Mouse (Mus musculus) hindlimb bud, embryonic 11.5 days (tissue): ENCODE data around the gene Amigo2.

Experiments
- DNase-seq: peaks from one replicate; pipeline ENCODE4 v3.0.0-alpha.2; 2012; ENCODE audit warnings: low read depth, low spot score; ENCODE audit errors: extremely low spot score

Gene Amigo2

DNA sequence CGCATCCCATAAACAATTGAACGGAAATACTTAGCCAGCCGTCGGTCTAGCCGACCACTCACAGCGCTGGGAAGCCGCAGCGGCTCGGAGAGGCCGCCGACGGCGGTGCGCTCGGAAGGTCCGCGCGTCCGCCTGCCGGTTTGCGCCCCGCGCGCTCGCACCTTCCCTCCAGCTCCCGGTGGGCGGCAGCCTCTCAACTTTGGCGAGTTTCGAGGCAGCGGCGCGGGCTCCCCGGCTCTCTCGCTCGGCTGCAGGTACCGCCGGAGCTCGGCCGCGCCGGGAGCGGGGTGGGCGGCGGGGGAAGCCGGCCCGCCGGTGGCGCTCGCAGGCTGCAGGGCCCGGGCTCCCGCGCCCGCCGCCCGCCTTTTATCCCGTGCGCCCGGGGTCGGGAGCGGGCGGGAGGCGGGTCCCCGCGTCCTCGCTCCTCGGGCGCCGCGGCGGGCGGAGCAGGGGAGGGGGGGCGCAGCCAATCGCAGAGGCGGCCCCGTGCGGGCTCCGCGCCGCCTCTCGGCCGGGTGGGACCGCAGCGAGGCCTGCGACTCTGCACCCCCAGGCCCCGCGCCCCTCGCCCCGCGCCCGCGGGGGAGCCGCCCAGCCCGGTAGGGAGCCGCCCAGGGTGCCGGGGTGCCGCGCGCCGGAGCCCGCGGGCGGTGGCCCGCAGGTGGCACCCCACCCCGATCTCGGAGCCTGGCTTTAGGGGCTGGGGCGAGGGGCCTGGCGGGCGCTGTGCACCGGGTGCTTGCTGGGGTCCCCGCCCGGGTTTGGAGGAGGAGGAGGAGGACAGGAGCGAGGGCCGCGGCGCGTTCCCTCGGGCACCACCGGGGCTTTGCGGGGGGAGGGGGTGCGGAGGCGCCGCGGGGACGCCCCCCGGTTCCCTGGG lies at the start of gene Amigo2, which contains the start of gene Pced1b:
TSS of gene Amigo2 (minus strand) at position 377 of the 880 bp plus-strand sequence.
TSS of gene Pced1b (plus strand) at position 197 of the 880 bp plus-strand sequence.
- no peak for DNase-seq

DNA sequence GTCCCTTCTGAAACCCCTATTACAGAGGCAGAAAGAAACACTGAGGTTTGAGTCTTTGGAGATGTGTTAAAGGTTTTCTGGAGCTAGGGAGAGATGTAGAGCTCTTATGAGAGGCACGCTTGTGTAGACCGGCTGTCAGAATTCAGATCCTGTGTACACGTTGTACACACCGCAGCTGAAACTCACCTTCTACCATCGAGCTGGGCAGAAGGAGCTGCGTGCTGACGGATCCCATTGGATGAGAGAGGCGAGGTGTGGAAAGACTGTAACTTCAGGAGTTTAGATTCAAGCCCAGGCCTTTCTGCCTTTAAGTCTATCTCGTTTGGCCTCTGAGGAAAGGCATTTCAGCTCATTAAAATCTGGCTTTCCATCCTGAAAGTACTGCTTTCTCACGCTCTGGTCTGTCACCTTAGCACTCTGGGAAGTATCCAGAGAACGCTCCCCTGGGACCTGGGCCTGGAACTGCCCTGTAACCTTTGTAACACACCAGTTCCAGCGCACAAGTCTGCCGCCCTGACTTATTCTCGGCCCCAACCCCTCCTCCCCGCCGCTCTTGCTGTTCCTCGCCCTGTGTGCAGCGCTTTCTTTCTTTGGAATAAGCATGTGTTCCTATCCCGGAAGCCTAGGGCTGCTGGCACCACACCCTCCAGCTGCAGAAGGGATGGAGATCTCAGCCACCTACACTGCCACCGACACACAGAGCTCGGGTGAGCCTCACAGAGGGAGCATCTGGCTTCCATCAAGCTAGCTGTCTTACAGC lies 44.4 kb upstream of the Amigo2 start:
- DNase-seq = no peak

DNA sequence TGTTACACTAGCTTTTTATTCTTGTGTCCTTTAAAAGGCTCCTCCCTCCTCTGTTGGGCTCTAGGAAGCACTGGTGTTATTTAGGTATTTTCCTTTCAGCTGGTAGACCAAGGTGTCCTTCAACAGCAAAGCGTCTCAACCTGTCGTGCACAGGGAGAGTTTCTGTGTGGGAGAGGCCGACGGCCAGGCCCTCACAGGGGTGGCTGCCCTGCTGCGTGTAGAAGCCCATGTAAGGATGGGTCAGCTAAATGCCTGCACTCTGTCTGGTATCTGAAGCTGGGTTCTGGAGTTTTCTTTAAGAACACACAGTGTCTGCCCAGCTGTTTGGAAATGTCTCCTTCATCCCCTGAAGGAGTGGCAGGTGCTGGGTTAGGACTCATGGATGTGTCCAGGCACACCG lies 43.3 kb upstream of the Amigo2 start:
- DNase-seq = no peak

DNA sequence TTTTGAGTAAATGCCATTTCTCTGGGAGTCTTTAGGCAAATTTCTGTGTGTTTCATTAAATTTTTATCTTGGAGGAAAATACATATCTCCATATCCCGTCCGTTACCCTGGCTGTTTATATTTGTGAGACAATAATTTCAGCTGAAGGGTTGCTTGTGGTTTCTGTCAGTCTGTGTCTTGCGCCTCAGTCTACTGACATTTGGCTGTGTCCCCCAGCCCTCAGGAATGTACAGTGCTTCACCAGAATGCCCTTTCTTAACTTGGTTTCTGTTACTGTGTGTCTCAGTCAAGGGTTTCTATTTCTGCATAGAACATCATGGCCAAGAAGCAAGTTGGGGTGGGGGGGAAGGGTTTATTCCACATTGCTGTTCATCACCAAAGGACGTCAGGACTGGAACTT lies 42.1 kb upstream of the Amigo2 start:
- no peak for DNase-seq

DNA sequence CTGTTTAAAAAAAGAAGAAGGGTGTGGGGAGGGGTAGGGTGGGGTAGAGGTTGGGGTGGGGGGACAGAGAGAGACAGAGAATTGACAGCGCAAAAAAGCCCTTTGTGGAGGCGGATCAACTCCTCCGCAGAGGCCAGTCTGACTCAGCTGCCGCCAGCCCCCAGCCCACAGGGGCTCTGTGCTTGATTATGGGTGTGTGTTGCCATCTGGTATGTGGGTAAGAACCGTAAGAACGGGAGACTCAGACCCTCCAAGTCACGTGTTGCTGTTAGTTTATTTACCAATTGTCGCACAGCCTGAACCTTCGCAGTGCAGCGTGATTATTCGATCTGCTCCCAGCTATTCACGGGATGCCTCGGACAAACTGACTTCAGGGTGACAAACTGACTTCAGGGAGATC lies 41.6 kb upstream of the Amigo2 start:
- DNase-seq = no peak

DNA sequence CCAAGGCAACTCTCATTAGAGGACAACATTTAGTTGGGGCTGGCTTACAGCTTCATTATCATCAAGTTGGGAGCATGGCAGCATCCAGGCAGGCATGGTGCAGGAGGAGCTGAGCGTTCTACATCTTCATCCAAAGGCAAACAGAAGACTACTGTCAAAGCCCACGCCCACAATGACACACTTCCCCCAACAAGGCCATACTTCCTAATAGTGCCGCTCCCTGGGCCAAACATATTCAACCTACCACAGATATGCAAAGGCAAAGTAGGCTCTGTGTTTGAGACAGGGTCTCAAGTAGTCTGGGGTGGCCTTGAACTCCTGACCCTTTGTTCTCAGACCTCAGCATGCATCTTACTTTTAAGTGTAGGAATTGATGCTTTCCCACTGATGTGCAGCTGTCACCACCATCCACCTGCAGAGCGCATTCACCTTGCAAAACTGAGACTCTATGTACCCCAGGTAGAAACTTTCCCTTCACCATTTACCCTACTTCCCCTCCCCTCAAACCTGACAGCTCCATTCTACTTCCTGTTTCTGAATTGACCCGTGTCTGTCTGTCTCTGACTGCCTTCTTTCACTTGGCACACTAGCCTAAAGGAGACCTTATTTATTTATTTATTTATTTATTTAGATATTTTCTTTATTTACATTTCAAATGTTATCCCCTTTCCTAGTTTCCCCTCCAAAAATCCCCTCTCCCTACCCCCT lies 40.5 kb upstream of the Amigo2 start:
- DNase-seq = no peak

DNA sequence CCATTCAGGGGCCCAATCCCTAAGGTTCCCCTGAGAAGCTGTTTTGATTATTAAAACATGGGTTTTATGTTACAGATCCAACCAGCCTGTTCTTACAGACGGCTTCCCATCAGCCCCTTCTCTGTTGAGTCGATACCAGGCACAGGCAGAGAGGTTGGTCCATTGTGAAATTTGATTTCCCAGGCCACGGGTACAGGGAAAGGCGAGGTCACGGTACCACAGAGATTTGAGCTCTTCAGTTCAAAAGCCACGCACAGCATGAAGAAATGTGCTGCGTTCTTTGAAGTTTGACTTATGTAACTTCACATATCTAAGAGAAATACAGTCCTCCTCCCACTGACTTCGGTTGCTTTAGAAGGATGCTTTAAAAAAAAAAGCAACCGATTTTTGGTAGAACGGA lies 39.6 kb upstream of the Amigo2 start:
- DNase-seq = no peak

DNA sequence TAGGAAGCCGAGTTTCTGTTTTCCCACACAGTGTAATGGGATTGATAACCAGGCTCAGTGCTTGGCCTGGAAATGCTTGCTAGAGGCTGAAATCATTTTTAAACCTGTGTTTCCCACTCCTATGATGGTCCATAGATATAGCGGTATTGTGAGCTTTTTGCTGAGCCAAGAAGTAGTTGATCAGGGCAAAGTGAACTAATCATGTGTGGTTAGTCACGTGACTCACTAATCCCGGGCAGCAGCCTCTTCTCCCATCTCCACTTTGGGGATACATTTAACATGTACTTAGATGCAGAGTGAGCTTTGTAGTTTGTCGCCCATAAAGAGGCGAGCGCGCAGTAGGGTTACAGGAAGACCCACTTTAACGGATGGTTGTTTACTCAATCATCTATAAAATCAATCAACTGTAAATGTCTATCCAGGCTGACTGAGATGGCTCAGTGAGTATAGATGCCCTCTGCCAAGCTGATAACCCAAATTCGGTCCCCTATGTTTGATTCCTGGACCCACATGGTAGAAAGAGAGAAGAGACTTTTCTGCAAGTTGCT lies 38.7 kb upstream of the Amigo2 start:
- DNase-seq = no peak

DNA sequence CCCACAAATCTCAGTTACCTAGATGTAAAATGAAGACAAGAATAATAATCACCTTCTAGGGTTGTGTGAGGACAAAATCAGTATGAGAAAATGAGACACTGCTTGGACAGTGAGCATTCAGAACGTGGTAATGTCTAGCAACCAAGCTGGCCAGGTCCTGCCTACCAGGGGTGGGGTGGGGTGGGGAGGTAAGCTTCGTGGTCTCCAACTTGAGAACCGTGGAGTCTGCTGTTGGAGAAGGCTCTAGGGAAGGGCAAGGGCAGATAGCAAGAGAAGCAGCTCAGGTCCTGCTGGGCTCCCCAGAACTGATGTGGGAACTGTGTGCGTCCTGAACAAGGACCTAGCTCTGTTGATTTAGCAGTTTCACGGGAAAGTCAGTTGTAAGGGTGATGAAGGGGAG lies 37.1 kb upstream of the Amigo2 start:
- no peak for DNase-seq

DNA sequence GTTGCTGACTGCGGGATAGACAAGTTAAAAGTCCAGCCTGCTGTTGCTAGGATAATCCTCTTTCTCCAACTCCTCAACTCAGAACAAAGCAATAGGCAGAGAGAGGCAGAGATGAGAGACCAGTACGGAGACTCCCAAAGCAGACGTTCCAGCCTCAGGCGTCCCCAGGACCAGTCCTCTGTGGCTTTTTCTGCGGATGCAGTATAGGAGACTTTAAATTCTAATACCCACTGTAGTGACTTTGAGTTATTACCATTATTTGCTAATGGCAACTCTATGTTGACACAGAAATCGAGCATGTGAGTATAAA lies 35.4 kb upstream of the Amigo2 start:
- no peak for DNase-seq

DNA sequence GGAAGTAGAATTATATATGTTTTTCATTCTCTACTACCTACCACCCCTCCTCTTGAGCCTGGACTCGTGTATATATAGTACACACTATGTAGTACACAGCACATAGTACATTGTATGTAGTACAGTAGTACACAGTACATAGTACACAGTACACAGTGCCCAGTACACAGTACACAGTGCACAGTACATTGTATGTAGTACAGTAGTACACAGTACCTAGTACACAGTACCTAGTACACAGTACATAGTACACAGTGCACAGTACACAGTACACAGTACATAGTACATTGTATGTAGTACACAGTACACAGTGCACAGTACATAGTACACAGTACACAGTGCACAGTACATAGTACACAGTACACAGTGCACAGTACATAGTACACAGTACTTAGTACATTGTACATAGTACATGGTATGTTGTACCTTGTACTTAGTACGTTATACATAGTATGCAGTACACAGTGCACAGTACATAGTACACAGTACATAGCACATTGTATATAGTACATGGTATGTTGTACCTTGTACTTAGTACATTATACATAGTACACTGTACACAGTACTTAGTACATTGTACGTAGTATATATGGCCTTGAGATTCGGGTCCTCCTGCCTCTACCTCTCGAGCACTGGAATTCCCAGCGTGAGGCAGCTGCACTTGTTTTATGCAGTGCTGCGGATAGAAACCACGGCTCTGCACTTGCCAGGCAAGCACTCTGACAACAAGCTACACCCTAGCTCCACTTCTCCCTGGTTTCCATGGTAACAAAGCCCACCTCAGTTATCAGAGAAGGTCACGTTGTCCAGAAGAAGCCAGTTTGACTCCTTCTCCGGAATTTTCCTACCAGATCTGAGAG lies 34.9 kb upstream of the Amigo2 start:
- no peak for DNase-seq

DNA sequence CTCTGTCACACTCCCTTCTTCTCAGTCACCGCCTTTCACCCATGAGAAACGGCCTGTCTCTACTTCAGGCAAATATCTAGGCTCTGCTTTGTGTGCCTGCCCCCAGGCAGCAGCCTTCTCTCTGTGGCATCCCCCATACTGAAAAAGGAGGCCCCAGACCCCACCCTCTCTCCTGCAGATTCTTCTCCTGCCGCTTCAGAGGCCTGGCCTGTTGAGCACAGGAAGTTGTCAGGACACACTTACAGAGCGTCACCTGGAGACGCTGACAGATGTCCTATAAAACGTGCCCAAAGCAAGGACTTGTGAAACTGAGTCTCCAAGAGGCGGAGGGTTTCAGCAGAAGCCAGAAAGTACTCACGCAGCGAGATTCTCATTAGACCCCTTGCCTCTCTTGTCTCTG lies 33.7 kb upstream of the Amigo2 start:
- DNase-seq = no peak

DNA sequence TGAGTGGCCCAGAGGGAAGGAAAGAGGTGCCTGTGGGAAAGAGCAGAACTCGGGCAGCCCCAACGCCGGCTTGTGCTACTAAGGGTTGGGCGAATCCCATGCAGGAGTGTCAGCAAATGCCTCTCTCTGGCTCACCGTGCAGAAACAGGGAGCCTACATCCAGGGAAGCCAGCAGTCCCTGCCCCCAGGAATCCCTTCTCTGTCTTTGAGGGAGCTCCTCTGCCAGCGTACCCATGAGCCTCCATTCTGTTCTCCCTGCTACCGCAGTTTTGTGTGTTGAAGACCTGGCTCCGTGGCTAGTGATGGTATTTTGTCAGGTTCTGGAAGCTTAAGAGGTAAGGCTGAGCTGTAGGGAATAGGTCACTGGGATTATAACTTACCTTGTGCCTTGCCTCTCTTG lies 33.0 kb upstream of the Amigo2 start:
- no peak for DNase-seq

DNA sequence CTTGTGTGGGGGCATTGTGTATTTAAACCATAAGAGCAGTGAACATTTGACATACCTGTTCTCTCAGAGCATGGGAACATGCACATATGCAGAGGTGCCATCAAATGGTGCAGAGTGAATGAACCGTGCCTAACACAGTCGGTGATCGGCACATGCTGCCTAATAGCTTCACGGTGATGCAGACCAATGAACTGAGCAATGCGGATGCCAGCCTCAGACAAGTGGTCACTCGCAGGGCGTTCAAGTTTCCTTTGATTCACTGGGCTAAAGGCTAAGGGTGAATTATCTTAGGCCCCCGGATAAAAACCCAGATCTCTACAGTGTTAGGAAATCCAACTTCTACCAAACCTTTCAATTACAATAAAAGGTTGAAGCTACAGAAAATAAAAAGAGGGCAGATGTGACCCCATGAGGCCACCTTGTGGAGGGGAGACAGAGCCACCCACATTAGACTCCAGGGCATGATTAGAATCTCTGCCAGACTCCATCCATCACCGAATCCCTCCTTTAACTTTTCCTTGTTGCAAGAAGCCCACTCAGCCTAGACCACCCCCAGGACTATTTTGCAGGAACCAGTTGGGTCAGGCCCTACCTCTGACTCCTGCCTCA lies 31.4 kb upstream of the Amigo2 start:
- no peak for DNase-seq

DNA sequence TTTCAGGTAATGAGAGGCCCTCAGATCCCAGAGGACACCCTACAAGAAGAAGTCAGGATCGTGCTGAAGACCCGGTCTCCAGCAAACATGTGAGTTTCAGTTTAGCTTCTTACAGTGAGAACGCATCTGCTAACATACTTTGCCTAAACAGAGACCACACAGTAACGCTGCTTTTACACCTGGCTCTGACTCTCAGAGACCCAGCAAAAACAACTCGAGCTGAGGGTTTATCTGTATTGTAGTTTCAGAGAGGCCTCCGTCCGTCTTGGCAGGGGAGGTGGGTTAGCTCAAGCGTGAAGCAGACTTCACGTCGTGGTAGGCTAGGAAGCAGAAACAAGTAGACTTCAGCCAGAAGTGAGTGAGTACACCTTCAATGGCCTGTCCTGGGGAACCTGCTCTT lies 30.2 kb upstream of the Amigo2 start:
- DNase-seq = no peak

DNA sequence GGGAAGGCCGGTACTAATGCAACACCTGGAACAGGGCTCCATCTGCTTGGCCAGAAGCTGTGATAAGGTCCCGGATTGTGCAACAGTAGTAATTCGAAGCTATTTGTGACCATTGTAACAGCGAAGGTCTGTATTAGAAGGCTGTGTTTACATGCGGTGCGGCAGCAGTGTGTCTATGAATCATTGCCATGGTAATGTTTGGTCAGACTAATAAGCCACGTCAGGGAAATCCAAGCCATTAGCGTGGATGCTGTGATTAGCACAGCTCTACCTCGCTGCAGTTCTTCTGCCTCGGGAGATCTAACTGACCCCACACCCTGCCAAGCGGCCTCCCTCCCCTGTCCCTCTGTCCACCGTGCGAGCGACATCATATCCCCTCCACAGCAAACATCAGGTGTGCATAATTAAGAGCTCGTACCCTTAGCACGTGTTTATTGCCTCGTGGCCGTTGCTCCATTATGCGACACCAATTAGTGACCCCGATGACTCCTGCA lies 29.6 kb upstream of the Amigo2 start:
- DNase-seq = no peak

DNA sequence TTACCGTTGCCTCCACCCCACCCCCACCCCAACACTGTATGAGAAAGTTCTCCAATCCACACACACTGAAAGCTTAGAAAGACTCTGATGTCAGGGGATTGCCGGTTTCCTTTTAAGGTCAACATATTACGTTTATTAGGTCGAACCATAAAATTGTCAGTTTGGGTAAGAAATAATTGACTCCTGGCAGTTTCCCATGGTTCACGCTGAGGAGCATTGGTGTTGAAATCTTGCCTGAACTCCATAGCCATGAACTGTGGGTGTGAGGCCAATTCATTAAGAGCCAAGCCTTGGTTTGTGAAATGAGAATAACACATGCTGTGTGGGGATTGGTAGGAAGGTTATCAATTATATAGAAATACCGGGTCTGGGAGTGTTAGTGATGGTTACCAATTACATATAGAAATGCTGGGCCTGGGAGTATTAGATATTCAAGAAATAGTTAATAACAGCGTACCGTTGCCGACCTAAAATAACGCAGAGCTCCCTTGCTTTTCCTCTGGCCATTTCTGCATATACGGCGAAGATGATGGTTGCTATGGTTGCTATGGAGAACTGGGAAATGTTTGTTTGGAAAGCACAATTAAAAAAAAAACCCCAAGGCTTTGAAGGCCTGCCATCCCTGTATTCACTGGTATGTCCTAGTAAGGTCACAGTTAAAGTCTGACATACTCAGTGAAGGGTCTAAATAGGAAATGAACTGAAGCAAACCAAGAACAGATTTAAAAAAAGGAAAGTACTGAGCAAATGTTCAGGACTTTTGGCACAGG lies 28.7 kb upstream of the Amigo2 start:
- no peak for DNase-seq

DNA sequence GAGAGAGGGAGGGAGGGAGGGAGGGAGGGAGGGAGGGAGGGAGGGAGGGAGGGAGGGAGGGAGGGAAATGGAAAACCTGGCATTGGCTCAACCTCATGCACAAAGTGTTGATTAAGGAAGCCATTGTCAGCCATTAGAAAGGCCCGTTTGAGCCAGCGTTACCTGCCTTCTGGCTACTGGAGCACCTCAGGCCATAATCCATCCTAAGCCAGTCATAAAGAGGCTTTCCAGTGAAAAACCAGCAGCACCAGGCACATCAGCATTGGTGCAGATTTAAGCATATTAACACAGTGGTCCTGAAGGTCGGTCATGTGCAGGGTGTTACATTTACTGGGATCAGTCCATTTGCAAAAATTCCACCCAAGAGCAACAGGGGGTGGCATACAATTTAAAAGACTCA lies 25.7 kb upstream of the Amigo2 start:
- no peak for DNase-seq

DNA sequence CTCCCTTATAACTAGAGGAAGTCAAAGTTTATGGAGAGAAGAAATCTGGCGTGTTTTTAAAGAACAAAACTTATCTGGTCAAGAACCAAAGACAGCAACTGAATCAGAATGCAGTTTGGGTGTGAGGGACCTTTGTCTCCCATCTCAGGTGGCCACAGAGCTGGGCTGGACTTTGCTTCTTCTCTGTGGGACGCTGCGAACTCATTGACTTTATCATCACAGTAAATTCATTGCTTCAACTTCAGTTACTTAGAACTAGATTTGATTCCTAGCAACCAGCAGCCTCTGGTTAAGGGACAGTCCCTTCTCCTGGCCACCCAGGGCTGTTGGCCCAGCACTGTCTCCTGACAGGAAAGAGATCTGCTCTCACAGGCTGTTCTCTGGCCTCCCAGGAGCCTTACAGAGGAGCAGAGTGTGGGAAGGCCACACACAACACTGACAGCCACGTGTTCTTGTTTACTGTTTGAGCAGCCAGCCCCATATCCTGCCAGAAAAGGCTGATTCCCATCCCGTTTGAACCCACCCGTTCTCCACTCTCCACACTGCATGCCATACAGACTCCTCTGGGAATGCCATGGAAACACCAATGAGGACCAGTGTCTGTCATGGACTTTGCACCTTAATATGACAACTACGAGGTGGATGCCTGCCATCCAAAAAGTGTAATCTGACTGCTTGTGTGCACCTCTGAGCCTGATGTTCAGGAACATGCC lies 25.1 kb upstream of the Amigo2 start:
- no peak for DNase-seq
